Mouse (Mus musculus) liver, postnatal 0 days (tissue): Measurements from ENCODE around the gene Dlgap3. TPM values are rescaled to one million over a fixed set of nuclear protein-coding genes. Genes with fewer than 3 reads are reported as not detected.

Experiments
- ATAC-seq: fragments of 200-750 bp; cut with Nextera tagmentation; 2 replicates; pipeline ENCODE4 v1.8.0; 2017; ENCODE audit warnings: mild to moderate bottlenecking, moderate library complexity
- DNase-seq: peaks from one replicate; pipeline ENCODE4 v3.0.0-alpha.2; 2016
- H3K27ac ChIP-seq: fragments of 300-500 bp; sonication (generic); 2 replicates; pipeline ENCODE4 v1.5.1; 2014; ENCODE audit warnings: antibody characterized with exemption, moderate library complexity, mild to moderate bottlenecking, low read depth
- H3K27me3 ChIP-seq: fragments of 300-500 bp; sonication (generic); 2 replicates; pipeline ENCODE4 v1.6.1; 2014; ENCODE audit warnings: low read length, control low read depth, mixed read lengths; ENCODE audit not compliant: insufficient read depth
- H3K36me3 ChIP-seq: fragments of 300-500 bp; sonication (generic); replicated peaks from 2 replicates; pipeline ENCODE4 v1.6.1; 2014; ENCODE audit warnings: mild to moderate bottlenecking, control low read depth, low read length, moderate library complexity, mixed read lengths; ENCODE audit not compliant: insufficient read depth
- H3K4me1 ChIP-seq: fragments of 300-500 bp; sonication (generic); 2 replicates; pipeline ENCODE4 v1.6.1; 2014; ENCODE audit warnings: antibody characterized with exemption, mild to moderate bottlenecking, control low read depth; ENCODE audit not compliant: insufficient read depth
- H3K4me2 ChIP-seq: fragments of 300-500 bp; sonication (generic); 2 replicates; pipeline ENCODE4 v1.6.1; 2014; ENCODE audit warnings: low read depth, mild to moderate bottlenecking, low read length, moderate library complexity, mixed read lengths
- H3K4me3 ChIP-seq: fragments of 300-500 bp; sonication (generic); 2 replicates; pipeline ENCODE4 v1.5.1; 2014; ENCODE audit warnings: low read depth, low read length
- H3K9ac ChIP-seq: fragments of 300-500 bp; sonication (generic); replicated peaks from 2 replicates; pipeline ENCODE4 v1.6.1; 2014; ENCODE audit warnings: mild to moderate bottlenecking, moderate library complexity
- H3K9me3 ChIP-seq: fragments of 300-500 bp; sonication (generic); 2 replicates; pipeline ENCODE4 v1.6.1; 2016; ENCODE audit warnings: mild to moderate bottlenecking, control low read depth, low read length, mixed read lengths
- CTCF ChIP-seq: sonication (generic); IDR thresholded peaks from 2 replicates; pipeline ENCODE4 v1.5.1; 2016; ENCODE audit warnings: antibody characterized with exemption, low read depth
- EP300 ChIP-seq: IDR thresholded peaks from 2 replicates; pipeline ENCODE4 v1.6.1; 2016; ENCODE audit warnings: antibody characterized with exemption, low read depth, mild to moderate bottlenecking
- WGBS: fragments of 180-500 bp; shearing (Covaris S2); extraction: QIAGEN DNeasy Blood & Tissue Kit; methylation state at CpG from one replicate; pipeline ENCODE4 v1.1.7; 2014; ENCODE audit not compliant: insufficient replicate concordance; 5-methylcytosine and 5-hydroxymethylcytosine counted together
- polyA plus RNA-seq: library from polyadenylated mRNA; unstranded; fragments of >200 nt; fragmentation: Nextera tagmentation; extraction: Ambion mirVana; gene quantifications from 2 replicates; pipeline ENCODE4 v1.2.1, GENCODE M21; 2015

Dlgap3 gene
- polyA plus RNA-seq, 1 experiment from 2014 or later, result 0.07 TPM

- peak within 1 kb of the TSS; percentile 95 for H3K4me2 ChIP-seq
- no peaks in the 10 kb centered on the region for H3K9me3 ChIP-seq
- TF ChIP-seq EP300 (0 out of 2 replicates have a peak, but pooled peaks have one; percentile 29), CTCF (peak; percentile 98)
- peak within 1 kb of the TSS; percentile 94 for H3K9ac ChIP-seq
- peak within 1 kb of the TSS; percentile 83 for H3K4me3 ChIP-seq
- peaks cover 7% of the 10 kb centered on the region; the same call in 1 of the 2 replicates for H3K36me3 ChIP-seq
- DNase-seq (peak; percentile 98), ATAC-seq (peak; percentile 99)
- peaks cover 21% of the 10 kb centered on the region for H3K4me1 ChIP-seq
- 0% methylated on average over 27 of the region's 29 CpGs for WGBS
- H3K27me3 ChIP-seq, result no peaks in the 10 kb centered on the region
- H3K27ac ChIP-seq, result peak within 1 kb of the TSS; percentile 81
Measured at GRCm38 (mm10) chr4:127243552-127243951, 74.5 kb downstream of the Dlgap3 start, which contains the start of gene Smim12. Smim12 (plus strand) TSS chr4:127243784.

GRCm38 (mm10) chr4:127243953-127244352 lies 74.9 kb downstream of the Dlgap3 start:
- Histone ChIP-seq H3K9ac (peak overlapping the region; percentile 94), H3K36me3 (peaks cover 7% of the 10 kb centered on the region; the same call in 1 of the 2 replicates), H3K27me3 (no peaks in the 10 kb centered on the region), H3K4me1 (peaks cover 21% of the 10 kb centered on the region), H3K4me2 (peak overlapping the region; percentile 95), H3K27ac (peak overlapping the region; percentile 81), H3K4me3 (peak overlapping the region; percentile 83), H3K9me3 (no peaks in the 10 kb centered on the region)
- TF ChIP-seq CTCF (no peak), EP300 (no peak)
- 0% methylated on average over 26 of the region's 26 CpGs for WGBS
- no peak for DNase-seq
- ATAC-seq, result peak; percentile 69

GRCm38 (mm10) chr4:127249701-127250349 lies 80.8 kb downstream of the Dlgap3 start:
- WGBS, result 1% methylated on average over 5 of the region's 5 CpGs
- no peak overlapping the region for H3K4me3 ChIP-seq

GRCm38 (mm10) chr4:127251963-127252585 lies 83.1 kb downstream of the Dlgap3 start:
- no peak for TF ChIP-seq CTCF
- TF ChIP-seq EP300, result no peak
- H3K9me3 ChIP-seq, result no peaks in the 10 kb centered on the region
- H3K9ac ChIP-seq, result no peak overlapping the region
- no peaks in the 10 kb centered on the region for H3K4me1 ChIP-seq
- H3K4me3 ChIP-seq, result no peak overlapping the region
- no peak overlapping the region for H3K27ac ChIP-seq
- 47% methylated on average over 22 of the region's 22 CpGs for WGBS
- no peaks in the 10 kb centered on the region for H3K27me3 ChIP-seq
- 0 out of 2 replicates have a peak overlapping the region, but pooled peaks have one; percentile 7 for H3K4me2 ChIP-seq
- peaks cover 5% of the 10 kb centered on the region; the same call in 1 of the 2 replicates for H3K36me3 ChIP-seq
- ATAC-seq (peak; percentile 15; the same call in 1 of the 2 replicates), DNase-seq (peak; percentile 41)

More at GRCm38 (mm10) chr4:127249701-127250349, 80.8 kb downstream of the Dlgap3 start:
- peak; percentile 92 for ATAC-seq
- Histone ChIP-seq H3K4me1 (peaks cover 4% of the 10 kb centered on the region), H3K9me3 (no peaks in the 10 kb centered on the region), H3K4me2 (no peak overlapping the region), H3K27me3 (no peaks in the 10 kb centered on the region), H3K36me3 (peaks cover 7% of the 10 kb centered on the region; the same call in 1 of the 2 replicates), H3K9ac (no peak overlapping the region), H3K27ac (no peak overlapping the region)
- TF ChIP-seq CTCF, result peak; percentile 95
- TF ChIP-seq EP300, result no peak
- peak; percentile 91 for DNase-seq

- H3K4me2 ChIP-seq, result no peak overlapping the region
- TF ChIP-seq EP300 (no peak), CTCF (no peak)
- H3K4me1 ChIP-seq, result no peaks in the 10 kb centered on the region
- DNase-seq (no peak), ATAC-seq (no peak)
- no peaks in the 10 kb centered on the region for H3K27me3 ChIP-seq
- H3K36me3 ChIP-seq, result no peaks in the 10 kb centered on the region
- no peak overlapping the region for H3K27ac ChIP-seq
- H3K4me3 ChIP-seq, result no peak overlapping the region
- 36% methylated on average over 5 of the region's 5 CpGs for WGBS
- H3K9me3 ChIP-seq, result no peaks in the 10 kb centered on the region
- H3K9ac ChIP-seq, result no peak overlapping the region
Measured at GRCm38 (mm10) chr4:127256739-127257138, 87.7 kb downstream of the Dlgap3 start.

GRCm38 (mm10) chr4:127258186-127258897 lies 89.3 kb downstream of the Dlgap3 start:
- no peaks in the 10 kb centered on the region for H3K27me3 ChIP-seq
- DNase-seq, result no peak

More at GRCm38 (mm10) chr4:127258186-127258897, 89.3 kb downstream of the Dlgap3 start:
- Histone ChIP-seq H3K9ac (no peak overlapping the region), H3K9me3 (no peaks in the 10 kb centered on the region), H3K36me3 (no peaks in the 10 kb centered on the region), H3K4me2 (no peak overlapping the region), H3K4me1 (no peaks in the 10 kb centered on the region), H3K27ac (no peak overlapping the region; the same call in 1 of the 2 replicates), H3K4me3 (no peak overlapping the region)
- peak; percentile 55 for ATAC-seq
- 31% methylated on average over 12 of the region's 12 CpGs for WGBS
- TF ChIP-seq CTCF (no peak), EP300 (no peak)
